Mouse (Mus musculus) adrenal gland, adult 8-10 months (tissue): ENCODE results near the gene Gm28053. TPM values are rescaled to one million over a fixed set of nuclear protein-coding genes. Genes with fewer than 3 reads are reported as not detected.

Experiments
- total RNA-seq, 4 experiments: library from RNA; stranded (reverse); gene quantifications; 2 replicates each; pipeline ENCODE4 v1.2.4; 2022

Gm28053 gene
- total RNA-seq, 4 experiments from 2014 or later: 1.9 to 6.3 (median 3.6) TPM

Other genes starting within 250 kb of the Gm28053 start
- gene Atp6v0e2, start 181.0 kb upstream of the Gm28053 start, total RNA-seq: 100 to 1,000 TPM; 100 to 130 (median 113) TPM
- 10 to 100 TPM; 45.6 to 49.5 (median 49.1) TPM for gene Lrrc61, start 163.8 kb upstream of the Gm28053 start, total RNA-seq
- gene Rarres2, start 145.8 kb upstream of the Gm28053 start, total RNA-seq: 100 to 1,000 TPM in 1 of 4 experiments, 10 to 100 TPM in 3; 68.8 to 138 (median 88.5) TPM
- gene Gm45021, start 129.0 kb upstream of the Gm28053 start, total RNA-seq: not detected
- 10 to 100 TPM; 59.1 to 84.5 (median 79.5) TPM for gene Repin1, start 124.7 kb upstream of the Gm28053 start, total RNA-seq
- gene Gm44965, start 124.7 kb upstream of the Gm28053 start, total RNA-seq: 1 to 10 TPM in 3 of 4 experiments, not detected in 1; 1.8 to 7.7 (median 2.6) TPM
- gene Zfp775, start 116.5 kb upstream of the Gm28053 start, total RNA-seq: 10 to 100 TPM; 10.8 to 14.9 (median 13.4) TPM
- gene AI854703, start 91.8 kb upstream of the Gm28053 start, total RNA-seq: 1 to 10 TPM; 1.9 to 6.3 (median 4.1) TPM
- gene Gimap8, start 71.4 kb upstream of the Gm28053 start, total RNA-seq: 10 to 100 TPM in 2 of 4 experiments, 1 to 10 TPM in 2; 9.1 to 15.2 (median 11.7) TPM
- 1 to 10 TPM; 6.9 to 8.3 (median 7.0) TPM for gene Gimap9, start 42.5 kb upstream of the Gm28053 start, total RNA-seq
- 10 to 100 TPM; 29.1 to 56.5 (median 49.4) TPM for gene Gimap4, start 34.1 kb upstream of the Gm28053 start, total RNA-seq
- gene Gimap6, start 10.4 kb upstream of the Gm28053 start, total RNA-seq: 10 to 100 TPM; 53.5 to 89.6 (median 66.6) TPM
- gene Gimap7, start within 50 bp of the Gm28053 start, total RNA-seq: under 1 TPM in 3 of 4 experiments, not detected in 1; 0.28 to 0.83 (median 0.52) TPM
- gene Gimap1, start 20.4 kb downstream of the Gm28053 start, total RNA-seq: 10 to 100 TPM in 3 of 4 experiments, 1 to 10 TPM in 1; 7.4 to 18.7 (median 11.0) TPM
- gene Gimap5, start 27.6 kb downstream of the Gm28053 start, total RNA-seq: 10 to 100 TPM; 13.9 to 22.5 (median 16.9) TPM
- 10 to 100 TPM in 3 of 4 experiments, 1 to 10 TPM in 1; 9.6 to 18.3 (median 13.7) TPM for gene Gimap3, start 52.2 kb downstream of the Gm28053 start, total RNA-seq
- 100 to 1,000 TPM; 404 to 478 (median 432) TPM for gene Tmem176a, start 122.3 kb downstream of the Gm28053 start, total RNA-seq
- 100 to 1,000 TPM; 722 to 872 (median 775) TPM for gene Tmem176b, start 122.9 kb downstream of the Gm28053 start, total RNA-seq
- gene Aoc1, start 154.3 kb downstream of the Gm28053 start, total RNA-seq: not detected
- gene 1600015I10Rik, start 211.3 kb downstream of the Gm28053 start, total RNA-seq: not detected